Mouse (Mus musculus) MEL (cell line): ENCODE data around the gene Cdx2.

Experiments used
- CHD2 ChIP-seq: IDR thresholded peaks from 2 replicates; pipeline ENCODE4 v1.6.1; 2011; ENCODE audit warnings: low read length, improper control_type of control experiment
- CTCF ChIP-seq, 3 experiments: IDR thresholded peaks in 2 of 3; conservative IDR thresholded peaks in 1 of 3; 2 replicates each; pipeline ENCODE4 v1.5.1; 2011 to 2012; ENCODE audit warnings: low read length in 3 of 3, low read depth in 2 of 3, mild to moderate bottlenecking in 2 of 3, improper control_type of control experiment in 1 of 3, inconsistent platforms in 1 of 3, mixed read lengths in 1 of 3, moderate library complexity in 1 of 3; ENCODE audit not compliant: control insufficient read depth in 1 of 3, insufficient read depth in 1 of 3, poor library complexity in 1 of 3, severe bottlenecking in 1 of 3
- ELF1 ChIP-seq: IDR thresholded peaks from 2 replicates; pipeline ENCODE4 v1.6.1; 2014; ENCODE audit warnings: low read depth, mild to moderate bottlenecking, inconsistent platforms, low read length, improper control_type of control experiment, moderate library complexity
- POLR2A ChIP-seq, 2 experiments: IDR thresholded peaks; 2 replicates each; pipeline ENCODE4 v1.6.1; 2011 to 2012; ENCODE audit warnings: low read length in 2 of 2, mild to moderate bottlenecking in 2 of 2, control low read depth in 1 of 2, improper control_type of control experiment in 1 of 2, low read depth in 1 of 2, moderate library complexity in 1 of 2; ENCODE audit not compliant: control insufficient read depth in 1 of 2, insufficient read depth in 1 of 2, poor library complexity in 1 of 2
- TCF12 ChIP-seq: IDR thresholded peaks from 2 replicates; pipeline ENCODE4 v1.6.1; 2014; ENCODE audit warnings: low read depth, mild to moderate bottlenecking, inconsistent platforms, low read length, improper control_type of control experiment, moderate library complexity

- TF ChIP-seq TCF12: no peak
- no peak for TF ChIP-seq ELF1
- TF ChIP-seq POLR2A (IDR thresholded peaks at IDR 0.05; ENCODE audit: control insufficient read depth in 1 of 2, insufficient read depth in 1 of 2, low read depth in 1 of 2, low read length in 2 of 2, poor library complexity in 1 of 2): no peak
- no peak for TF ChIP-seq CTCF (IDR thresholded peaks at IDR 0.05 in 2 of 3, conservative IDR thresholded peaks at IDR 0.05 in 1 of 3; ENCODE audit: control insufficient read depth in 1 of 3, insufficient read depth in 1 of 3, low read depth in 2 of 3, low read length in 3 of 3, poor library complexity in 1 of 3, severe bottlenecking in 1 of 3)
- TF ChIP-seq CHD2: no peak
These were observed at the start of gene Cdx2 for GRCm38 (mm10) chr5:147306638-147307397.
